Mouse (Mus musculus): Measurements from ENCODE around the gene Samm50. TPM values are rescaled to one million over a fixed set of nuclear protein-coding genes. Genes with fewer than 3 reads are reported as not detected.

Samm50 gene
- polyA plus RNA-seq, 1 experiment, result 13.1 TPM

GRCm38 (mm10) chr15:84238552-84238951 lies 46.5 kb downstream of the Samm50 start:
- no peaks in the 10 kb centered on the region for H3K36me3 ChIP-seq (ENCODE audit: control insufficient read depth, insufficient read depth, low read length)
- WGBS, result 27% methylated on average over 15 of the region's 15 CpGs
- H3K4me1 ChIP-seq (ENCODE audit: control insufficient read depth, insufficient read depth, insufficient read length, low read length), result no peaks in the 10 kb centered on the region
- H3K4me3 ChIP-seq (ENCODE audit: low read depth, low read length), result no peak overlapping the region
- TF ChIP-seq CTCF (IDR thresholded peaks at IDR 0.05; ENCODE audit: extremely low read depth, insufficient read length, insufficient replicate concordance, low read depth, low read length) (no peak), POLR2A (IDR thresholded peaks at IDR 0.05; ENCODE audit: low read depth, low read length) (no peak)
- H3K27ac ChIP-seq (ENCODE audit: insufficient read depth, low read depth, low read length), result no peak overlapping the region
- 0 out of 2 replicates have a peak, but pooled peaks cover 4% of the 10 kb centered on the region for H3K27me3 ChIP-seq (ENCODE audit: control insufficient read depth, insufficient read depth, low read length)

- Histone ChIP-seq H3K4me3 (ENCODE audit: low read depth, low read length) (no peak overlapping the region), H3K4me1 (ENCODE audit: control insufficient read depth, insufficient read depth, insufficient read length, low read length) (no peaks in the 10 kb centered on the region), H3K36me3 (ENCODE audit: control insufficient read depth, insufficient read depth, low read length) (no peaks in the 10 kb centered on the region), H3K27me3 (ENCODE audit: control insufficient read depth, insufficient read depth, low read length) (0 out of 2 replicates have a peak, but pooled peaks cover 4% of the 10 kb centered on the region), H3K27ac (ENCODE audit: insufficient read depth, low read depth, low read length) (no peak overlapping the region)
- WGBS, result 16% methylated on average over 16 of the region's 16 CpGs
- TF ChIP-seq POLR2A (IDR thresholded peaks at IDR 0.05; ENCODE audit: low read depth, low read length), result no peak
- TF ChIP-seq CTCF (IDR thresholded peaks at IDR 0.05; ENCODE audit: extremely low read depth, insufficient read length, insufficient replicate concordance, low read depth, low read length), result no peak
These were observed 47.0 kb downstream of the Samm50 start for GRCm38 (mm10) chr15:84238991-84239401.

GRCm38 (mm10) chr15:84241520-84241919 lies 49.5 kb downstream of the Samm50 start:
- no peaks in the 10 kb centered on the region for H3K36me3 ChIP-seq (ENCODE audit: control insufficient read depth, insufficient read depth, low read length)
- 64% methylated on average over 7 of the region's 7 CpGs for WGBS
- H3K4me3 ChIP-seq (ENCODE audit: low read depth, low read length), result no peak overlapping the region
- no peak overlapping the region for H3K27ac ChIP-seq (ENCODE audit: insufficient read depth, low read depth, low read length)
- TF ChIP-seq POLR2A (IDR thresholded peaks at IDR 0.05; ENCODE audit: low read depth, low read length) (no peak), CTCF (IDR thresholded peaks at IDR 0.05; ENCODE audit: extremely low read depth, insufficient read length, insufficient replicate concordance, low read depth, low read length) (no peak)
- 0 out of 2 replicates have a peak, but pooled peaks cover 4% of the 10 kb centered on the region for H3K27me3 ChIP-seq (ENCODE audit: control insufficient read depth, insufficient read depth, low read length)
- H3K4me1 ChIP-seq (ENCODE audit: control insufficient read depth, insufficient read depth, insufficient read length, low read length), result no peaks in the 10 kb centered on the region

GRCm38 (mm10) chr15:84245104-84245503 lies 53.1 kb downstream of the Samm50 start:
- no peak overlapping the region for H3K27ac ChIP-seq (ENCODE audit: insufficient read depth, low read depth, low read length)

GRCm38 (mm10) chr15:84246195-84246594 lies 54.2 kb downstream of the Samm50 start:
- TF ChIP-seq CTCF (IDR thresholded peaks at IDR 0.05; ENCODE audit: extremely low read depth, insufficient read length, insufficient replicate concordance, low read depth, low read length) (no peak), POLR2A (IDR thresholded peaks at IDR 0.05; ENCODE audit: low read depth, low read length) (no peak)
- 89% methylated on average over 6 of the region's 6 CpGs for WGBS
- Histone ChIP-seq H3K4me1 (ENCODE audit: control insufficient read depth, insufficient read depth, insufficient read length, low read length) (no peaks in the 10 kb centered on the region), H3K27ac (ENCODE audit: insufficient read depth, low read depth, low read length) (no peak overlapping the region), H3K27me3 (ENCODE audit: control insufficient read depth, insufficient read depth, low read length) (no peaks in the 10 kb centered on the region), H3K36me3 (ENCODE audit: control insufficient read depth, insufficient read depth, low read length) (no peaks in the 10 kb centered on the region), H3K4me3 (ENCODE audit: low read depth, low read length) (no peak overlapping the region)

More at GRCm38 (mm10) chr15:84245104-84245503, 53.1 kb downstream of the Samm50 start:
- no peaks in the 10 kb centered on the region for H3K36me3 ChIP-seq (ENCODE audit: control insufficient read depth, insufficient read depth, low read length)
- H3K4me1 ChIP-seq (ENCODE audit: control insufficient read depth, insufficient read depth, insufficient read length, low read length), result no peaks in the 10 kb centered on the region
- H3K4me3 ChIP-seq (ENCODE audit: low read depth, low read length), result no peak overlapping the region
- WGBS, result 79% methylated on average over 7 of the region's 7 CpGs
- TF ChIP-seq POLR2A (IDR thresholded peaks at IDR 0.05; ENCODE audit: low read depth, low read length), result no peak
- no peak for TF ChIP-seq CTCF (IDR thresholded peaks at IDR 0.05; ENCODE audit: extremely low read depth, insufficient read length, insufficient replicate concordance, low read depth, low read length)
- H3K27me3 ChIP-seq (ENCODE audit: control insufficient read depth, insufficient read depth, low read length), result no peaks in the 10 kb centered on the region

GRCm38 (mm10) chr15:84247309-84247708 lies 55.3 kb downstream of the Samm50 start:
- no peak overlapping the region for H3K4me3 ChIP-seq (ENCODE audit: low read depth, low read length)
- no peaks in the 10 kb centered on the region for H3K36me3 ChIP-seq (ENCODE audit: control insufficient read depth, insufficient read depth, low read length)
- WGBS, result 94% methylated on average over 3 of the region's 3 CpGs
- TF ChIP-seq POLR2A (IDR thresholded peaks at IDR 0.05; ENCODE audit: low read depth, low read length) (no peak), CTCF (IDR thresholded peaks at IDR 0.05; ENCODE audit: extremely low read depth, insufficient read length, insufficient replicate concordance, low read depth, low read length) (no peak)
- H3K27ac ChIP-seq (ENCODE audit: insufficient read depth, low read depth, low read length), result no peak overlapping the region
- H3K4me1 ChIP-seq (ENCODE audit: control insufficient read depth, insufficient read depth, insufficient read length, low read length), result no peaks in the 10 kb centered on the region
- no peaks in the 10 kb centered on the region for H3K27me3 ChIP-seq (ENCODE audit: control insufficient read depth, insufficient read depth, low read length)

- WGBS, result 73% methylated on average over 13 of the region's 13 CpGs
- Histone ChIP-seq H3K27me3 (ENCODE audit: control insufficient read depth, insufficient read depth, low read length) (no peaks in the 10 kb centered on the region), H3K36me3 (ENCODE audit: control insufficient read depth, insufficient read depth, low read length) (no peaks in the 10 kb centered on the region), H3K4me1 (ENCODE audit: control insufficient read depth, insufficient read depth, insufficient read length, low read length) (no peaks in the 10 kb centered on the region), H3K27ac (ENCODE audit: insufficient read depth, low read depth, low read length) (no peak overlapping the region), H3K4me3 (ENCODE audit: low read depth, low read length) (no peak overlapping the region)
- TF ChIP-seq CTCF (IDR thresholded peaks at IDR 0.05; ENCODE audit: extremely low read depth, insufficient read length, insufficient replicate concordance, low read depth, low read length) (no peak), POLR2A (IDR thresholded peaks at IDR 0.05; ENCODE audit: low read depth, low read length) (no peak)
These were observed 59.2 kb downstream of the Samm50 start for GRCm38 (mm10) chr15:84251227-84251626.
